Mouse (Mus musculus) stomach, embryonic 15.5 days (tissue): Measurements from ENCODE around the gene Pdgfb. TPM values are rescaled to one million over a fixed set of nuclear protein-coding genes. Genes with fewer than 3 reads are reported as not detected.

Experiments
- ATAC-seq: fragments of 200-750 bp; cut with Nextera tagmentation; 2 replicates; pipeline ENCODE4 v1.8.0; 2017; ENCODE audit warnings: low read depth, moderate number of reproducible peaks, moderate TSS enrichment; ENCODE audit not compliant: insufficient read depth, low FRiP score
- H3K27ac ChIP-seq: fragments of 300-500 bp; sonication (generic); 2 replicates; pipeline ENCODE4 v1.5.1; 2015; ENCODE audit warnings: mild to moderate bottlenecking, inconsistent platforms
- H3K27me3 ChIP-seq: fragments of 300-500 bp; sonication (generic); replicated peaks from 2 replicates; pipeline ENCODE4 v1.6.1; 2015; ENCODE audit warnings: inconsistent platforms
- H3K36me3 ChIP-seq: fragments of 300-500 bp; sonication (generic); 2 replicates; pipeline ENCODE4 v1.6.1; 2015; ENCODE audit warnings: inconsistent platforms
- H3K4me1 ChIP-seq: fragments of 300-500 bp; sonication (generic); 2 replicates; pipeline ENCODE4 v1.6.1; 2015; ENCODE audit warnings: inconsistent platforms
- H3K4me2 ChIP-seq: fragments of 300-500 bp; sonication (generic); 2 replicates; pipeline ENCODE4 v1.6.1; 2015; ENCODE audit warnings: mild to moderate bottlenecking, inconsistent platforms
- H3K4me3 ChIP-seq: fragments of 300-500 bp; sonication (generic); replicated peaks from 2 replicates; pipeline ENCODE4 v1.5.1; 2015; ENCODE audit warnings: inconsistent platforms
- H3K9ac ChIP-seq: fragments of 300-500 bp; sonication (generic); 2 replicates; pipeline ENCODE4 v1.6.1; 2015; ENCODE audit warnings: inconsistent platforms
- H3K9me3 ChIP-seq: fragments of 300-500 bp; sonication (generic); 2 replicates; pipeline ENCODE4 v1.6.1; 2016; ENCODE audit warnings: inconsistent platforms
- WGBS: fragments of 180-500 bp; shearing (Covaris S2); methylation state at CpG from one replicate; pipeline ENCODE4 v1.1.7; 2015; 5-methylcytosine and 5-hydroxymethylcytosine counted together
- polyA plus RNA-seq: library from polyadenylated mRNA; unstranded; fragments of >200 nt; fragmentation: Nextera tagmentation; extraction: Ambion mirVana; gene quantifications from 2 replicates; pipeline ENCODE4 v1.2.1, GENCODE M21; 2015

Pdgfb gene
- polyA plus RNA-seq, 1 experiment from 2014 or later = 4.7 TPM

DNA sequence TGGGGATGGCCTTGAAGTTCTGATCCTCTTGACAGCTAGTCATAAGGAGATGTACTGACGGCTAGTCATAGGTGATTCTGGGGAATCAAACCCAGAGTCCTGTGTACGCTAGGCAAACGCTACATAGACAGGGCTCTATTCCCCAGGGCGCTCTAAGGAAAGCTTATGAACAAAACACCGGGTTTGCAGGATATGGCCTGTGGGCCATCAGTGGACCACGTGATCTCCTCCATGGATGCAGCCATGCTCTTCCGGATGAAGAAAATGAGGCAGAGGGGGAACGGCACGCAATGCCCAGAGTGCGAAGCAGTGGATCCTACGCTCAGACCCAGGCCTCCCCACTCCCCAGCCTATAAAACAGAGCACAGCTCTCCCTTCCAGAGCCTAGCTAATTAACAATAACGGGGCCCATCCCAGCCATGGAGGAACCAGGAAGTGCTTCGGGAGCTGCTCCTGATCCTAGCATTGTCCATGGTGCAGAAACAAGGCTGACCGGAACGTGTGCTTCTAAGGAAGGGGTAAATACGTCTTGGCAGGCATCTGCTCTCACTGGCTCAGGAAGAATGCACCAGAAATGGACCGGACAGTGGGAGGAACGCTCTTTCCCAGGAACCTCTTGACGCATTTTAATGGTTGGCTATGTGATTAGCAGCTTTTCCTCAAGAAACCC is 36.5 kb upstream of the Pdgfb start:
- ATAC-seq = no peak
- Histone ChIP-seq H3K4me2 (no peak overlapping the region), H3K27me3 (no peaks in the 10 kb centered on the region), H3K36me3 (no peaks in the 10 kb centered on the region), H3K4me1 (peaks cover 15% of the 10 kb centered on the region), H3K27ac (peak overlapping the region; percentile 48; the same call in 1 of the 2 replicates), H3K9me3 (no peaks in the 10 kb centered on the region), H3K4me3 (no peak overlapping the region), H3K9ac (no peak overlapping the region)
- 67% methylated on average over 19 of the region's 19 CpGs for WGBS

DNA sequence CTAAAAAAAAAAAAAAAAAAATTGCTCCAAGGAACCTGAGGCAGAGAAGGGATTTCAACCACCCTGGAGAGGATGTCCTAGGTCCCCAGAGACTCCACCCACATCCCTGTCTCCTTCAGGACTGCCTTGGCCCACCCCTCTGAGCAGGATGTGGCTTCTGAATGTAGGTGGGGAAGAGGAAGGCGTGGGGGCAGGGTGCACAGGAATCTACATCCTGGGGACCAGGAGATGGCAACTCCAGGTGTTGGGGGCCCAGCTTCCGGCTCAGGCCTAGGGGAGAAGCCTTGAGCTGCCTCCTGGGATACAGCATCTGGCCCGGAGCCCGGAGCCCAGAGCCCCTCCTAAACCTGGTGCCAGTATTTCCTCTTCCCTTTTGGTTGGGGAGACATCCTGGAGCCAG is 35.3 kb upstream of the Pdgfb start:
- Histone ChIP-seq H3K36me3 (no peaks in the 10 kb centered on the region), H3K4me3 (no peak overlapping the region), H3K4me1 (peaks cover 15% of the 10 kb centered on the region), H3K9ac (no peak overlapping the region), H3K27me3 (no peaks in the 10 kb centered on the region), H3K27ac (peak overlapping the region; percentile 11; the same call in 1 of the 2 replicates), H3K4me2 (no peak overlapping the region), H3K9me3 (no peaks in the 10 kb centered on the region)
- WGBS = 56% methylated on average over 4 of the region's 4 CpGs
- no peak for ATAC-seq

DNA sequence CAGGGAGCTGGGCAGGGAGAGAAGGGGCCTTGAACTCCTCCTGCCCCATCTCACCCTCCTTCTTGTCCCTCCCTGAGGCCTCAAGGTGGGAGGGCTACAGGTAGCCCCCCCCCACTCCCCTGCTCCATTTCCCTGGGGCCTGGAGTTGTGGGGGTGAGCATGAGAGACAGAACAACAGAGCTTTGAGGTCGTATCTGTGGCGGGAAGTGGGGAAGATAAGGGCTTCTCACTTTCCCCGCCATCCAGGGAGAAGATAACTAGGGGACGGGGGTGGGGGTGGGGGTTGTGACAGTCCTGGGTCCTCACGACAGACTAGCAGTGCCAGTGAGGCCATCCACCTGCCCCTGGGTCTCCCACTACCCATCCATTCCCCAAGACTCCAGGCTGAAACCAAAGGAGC is 33.2 kb upstream of the Pdgfb start:
- H3K4me3 ChIP-seq = no peak overlapping the region
- ATAC-seq = no peak
- 25% methylated on average over 5 of the region's 5 CpGs for WGBS

DNA sequence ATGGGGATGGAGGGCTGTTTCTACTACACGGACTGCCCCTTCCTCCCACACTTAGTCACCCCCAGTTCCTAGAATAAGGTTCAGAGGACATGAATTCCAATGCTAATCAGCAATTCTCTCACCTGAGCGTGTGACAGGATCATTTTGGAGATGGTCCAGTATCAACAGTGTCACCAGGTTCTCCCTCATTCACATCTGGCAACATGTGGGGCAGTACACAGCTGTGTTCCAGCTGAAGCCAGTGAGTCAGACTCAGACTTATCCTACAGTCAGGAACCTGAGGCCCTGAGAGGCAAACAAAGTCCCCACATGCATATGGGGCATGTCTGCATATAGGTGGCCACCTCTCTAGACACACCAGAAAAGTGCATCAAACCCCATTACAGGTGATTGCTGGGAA is 32.5 kb upstream of the Pdgfb start:
- no peak for ATAC-seq
- 65% methylated on average over 2 of the region's 2 CpGs for WGBS
- Histone ChIP-seq H3K27me3 (no peaks in the 10 kb centered on the region), H3K36me3 (no peaks in the 10 kb centered on the region), H3K9me3 (no peaks in the 10 kb centered on the region), H3K4me3 (no peak overlapping the region), H3K9ac (no peak overlapping the region), H3K4me2 (no peak overlapping the region), H3K4me1 (peaks cover 11% of the 10 kb centered on the region), H3K27ac (no peak overlapping the region)

More for the DNA sequence above, 33.2 kb upstream of the Pdgfb start:
- no peaks in the 10 kb centered on the region for H3K9me3 ChIP-seq
- H3K9ac ChIP-seq = no peak overlapping the region
- no peak overlapping the region for H3K27ac ChIP-seq
- no peaks in the 10 kb centered on the region for H3K27me3 ChIP-seq
- no peaks in the 10 kb centered on the region for H3K36me3 ChIP-seq
- no peak overlapping the region for H3K4me2 ChIP-seq
- peaks cover 11% of the 10 kb centered on the region for H3K4me1 ChIP-seq

DNA sequence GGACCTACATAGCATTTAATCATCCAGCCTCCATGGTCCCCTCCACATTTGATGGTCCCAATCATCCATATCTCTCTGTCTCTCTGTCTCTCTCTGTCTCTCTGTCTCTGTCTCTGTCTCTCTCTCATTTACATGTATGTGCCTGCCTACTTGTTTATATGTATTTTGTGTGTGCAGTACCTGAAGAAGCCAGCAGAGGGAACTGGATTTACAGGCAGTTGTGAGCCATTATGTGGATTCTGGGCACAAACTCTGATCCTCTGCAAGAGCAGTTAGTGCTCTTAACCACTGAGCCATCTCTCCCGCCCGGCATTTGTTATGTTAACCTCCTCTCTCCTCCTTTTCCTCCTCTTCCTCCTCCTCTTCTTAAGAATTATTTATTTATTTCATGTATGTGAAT is 31.0 kb upstream of the Pdgfb start:
- Histone ChIP-seq H3K4me1 (peaks cover 5% of the 10 kb centered on the region; the same call in 1 of the 2 replicates), H3K27ac (no peak overlapping the region), H3K36me3 (no peaks in the 10 kb centered on the region), H3K9me3 (no peaks in the 10 kb centered on the region), H3K27me3 (no peaks in the 10 kb centered on the region), H3K9ac (no peak overlapping the region), H3K4me2 (no peak overlapping the region), H3K4me3 (no peak overlapping the region)
- 95% methylated on average over 2 of the region's 2 CpGs for WGBS
- ATAC-seq = no peak

DNA sequence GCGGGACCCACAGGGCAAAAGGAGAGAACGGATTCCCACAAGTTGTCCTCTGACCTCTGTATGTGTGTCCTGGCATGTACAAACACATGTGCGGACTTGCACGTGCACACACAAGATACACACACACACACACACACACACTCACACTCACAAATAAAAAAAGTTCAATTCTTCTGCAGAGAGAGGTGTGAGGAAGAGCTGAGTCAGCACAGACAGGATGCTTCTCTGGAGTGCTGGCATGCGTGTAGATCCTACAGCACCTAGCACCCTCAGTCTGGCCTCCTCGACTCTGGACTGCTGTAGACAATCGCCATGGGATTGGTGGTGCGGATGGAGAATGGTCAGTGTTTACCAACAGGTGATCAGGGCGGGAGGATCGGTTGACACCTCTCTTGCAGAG is 29.5 kb upstream of the Pdgfb start:
- no peak for ATAC-seq
- no peaks in the 10 kb centered on the region for H3K27me3 ChIP-seq
- H3K9ac ChIP-seq = no peak overlapping the region
- H3K4me3 ChIP-seq = no peak overlapping the region
- H3K4me2 ChIP-seq = no peak overlapping the region
- H3K36me3 ChIP-seq = no peaks in the 10 kb centered on the region
- H3K9me3 ChIP-seq = no peaks in the 10 kb centered on the region
- H3K4me1 ChIP-seq = peaks cover 5% of the 10 kb centered on the region; the same call in 1 of the 2 replicates
- 88% methylated on average over 10 of the region's 10 CpGs for WGBS
- no peak overlapping the region for H3K27ac ChIP-seq

DNA sequence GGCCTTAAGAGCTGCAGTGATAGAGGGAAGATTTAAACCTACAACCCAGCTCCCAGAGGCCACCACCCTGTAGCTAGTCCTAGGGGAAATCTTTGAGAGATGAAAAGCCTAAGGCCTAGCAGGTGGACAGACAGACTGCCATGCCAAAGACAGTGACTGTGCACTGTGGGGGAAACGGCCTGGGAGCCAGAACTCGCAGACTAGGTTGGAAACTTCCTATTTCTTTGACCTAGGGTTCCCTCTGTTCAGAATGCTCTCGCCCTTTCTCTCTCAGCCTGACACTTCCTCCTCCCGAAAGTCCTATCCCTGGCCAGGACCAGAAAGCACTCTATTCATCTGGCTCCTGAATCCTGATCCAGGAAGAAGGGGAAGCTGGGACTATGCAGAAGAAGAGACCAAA is 27.4 kb upstream of the Pdgfb start:
- Histone ChIP-seq H3K4me3 (no peak overlapping the region), H3K4me1 (no peaks in the 10 kb centered on the region), H3K9me3 (no peaks in the 10 kb centered on the region), H3K27me3 (no peaks in the 10 kb centered on the region), H3K27ac (no peak overlapping the region), H3K4me2 (no peak overlapping the region), H3K9ac (no peak overlapping the region), H3K36me3 (no peaks in the 10 kb centered on the region)
- no peak for ATAC-seq
- WGBS = 58% methylated on average over 4 of the region's 4 CpGs

DNA sequence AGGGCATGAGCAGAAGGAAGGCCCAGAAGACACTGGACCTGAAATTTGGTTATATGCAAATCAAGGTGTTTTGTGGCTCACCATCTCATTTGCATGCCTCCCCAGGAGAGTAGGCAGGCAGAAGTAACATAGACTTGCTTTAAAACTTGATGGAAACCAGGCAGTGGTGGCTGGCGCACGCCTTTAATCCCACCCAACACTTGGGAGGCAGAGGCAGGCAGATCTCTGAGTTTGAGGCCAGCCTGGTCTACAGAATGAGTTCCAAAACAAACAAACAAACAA is 23.3 kb upstream of the Pdgfb start:
- Histone ChIP-seq H3K9me3 (no peaks in the 10 kb centered on the region), H3K9ac (no peak overlapping the region), H3K36me3 (no peaks in the 10 kb centered on the region), H3K4me3 (no peak overlapping the region), H3K4me1 (no peaks in the 10 kb centered on the region), H3K27ac (no peak overlapping the region), H3K27me3 (no peaks in the 10 kb centered on the region), H3K4me2 (no peak overlapping the region)
- WGBS = 97% methylated on average over 2 of the region's 2 CpGs
- ATAC-seq = no peak

DNA sequence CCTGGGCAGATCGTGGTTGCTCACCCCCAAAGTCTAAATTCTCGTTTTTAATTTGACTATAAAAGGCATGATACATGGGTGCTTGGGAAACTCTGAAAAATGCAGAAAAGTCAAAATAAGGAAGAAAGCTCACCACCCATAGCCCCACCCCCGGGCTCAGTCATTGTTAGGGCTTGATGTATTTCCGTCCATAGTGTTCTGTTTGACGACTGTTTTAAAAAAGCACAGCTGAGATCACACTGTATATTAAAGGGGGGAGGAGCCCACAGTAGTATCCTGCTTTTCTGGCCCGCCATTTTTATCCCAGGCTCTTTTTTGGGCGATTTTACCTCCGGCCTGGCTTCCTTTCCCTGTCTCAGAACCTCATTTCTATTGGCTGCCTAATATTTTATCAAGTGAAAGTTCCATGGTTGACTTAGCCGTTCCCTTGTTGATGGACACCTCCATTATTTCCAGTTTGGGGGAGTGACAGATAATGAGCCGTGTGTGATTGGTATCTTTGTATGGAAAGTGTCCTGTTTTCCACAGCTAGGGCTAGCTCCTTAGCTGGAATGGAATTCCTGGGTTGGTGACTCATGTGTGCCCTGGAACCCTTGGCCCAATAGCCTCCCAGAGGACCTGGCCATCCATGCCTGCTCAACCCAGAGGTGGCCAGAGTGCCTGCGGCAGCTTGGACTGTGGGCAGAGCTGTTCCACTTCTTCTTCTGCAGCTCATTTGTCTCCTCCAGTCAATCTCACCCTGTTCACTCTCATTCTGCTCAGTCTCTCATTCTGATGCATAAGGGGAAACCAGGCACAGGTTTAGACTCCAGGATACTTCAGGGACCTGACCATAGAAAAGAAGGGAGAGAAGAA is 22.7 kb upstream of the Pdgfb start:
- no peaks in the 10 kb centered on the region for H3K9me3 ChIP-seq
- no peaks in the 10 kb centered on the region for H3K27me3 ChIP-seq
- no peak overlapping the region for H3K9ac ChIP-seq
- 71% methylated on average over 11 of the region's 11 CpGs for WGBS
- H3K36me3 ChIP-seq = no peaks in the 10 kb centered on the region
- no peak overlapping the region for H3K4me3 ChIP-seq
- no peak for ATAC-seq
- H3K27ac ChIP-seq = no peak overlapping the region
- no peak overlapping the region for H3K4me2 ChIP-seq
- H3K4me1 ChIP-seq = no peaks in the 10 kb centered on the region

DNA sequence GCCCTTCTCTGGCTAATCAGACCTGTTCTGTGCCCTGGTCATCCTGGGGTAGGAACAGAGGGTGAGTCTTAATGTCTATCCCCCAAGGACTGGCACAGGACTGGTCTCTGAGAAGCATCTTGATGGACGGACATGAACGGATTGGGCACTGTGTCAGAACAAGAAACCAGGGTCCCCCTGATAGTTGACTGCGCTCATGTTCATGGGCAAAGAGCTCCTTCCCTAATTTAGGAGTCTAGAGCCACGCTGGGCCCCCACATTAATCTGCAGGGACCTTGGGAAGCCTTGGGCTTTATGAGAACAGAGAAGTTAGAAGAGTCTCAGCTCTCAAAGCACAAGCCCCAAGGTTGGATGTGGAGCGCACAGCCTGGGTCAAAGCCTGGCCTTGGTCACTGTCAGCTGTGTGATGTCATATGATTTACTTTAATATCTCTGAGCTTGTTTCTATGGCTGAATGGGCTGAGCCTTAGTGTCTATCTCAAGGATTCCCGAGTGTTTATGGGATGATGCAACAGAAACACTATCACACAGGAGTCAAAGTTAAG is 20.6 kb upstream of the Pdgfb start:
- WGBS = 82% methylated on average over 6 of the region's 6 CpGs
- H3K36me3 ChIP-seq = no peaks in the 10 kb centered on the region
- H3K4me2 ChIP-seq = no peak overlapping the region
- H3K4me1 ChIP-seq = no peaks in the 10 kb centered on the region
- no peak overlapping the region for H3K4me3 ChIP-seq
- H3K27ac ChIP-seq = no peak overlapping the region
- H3K9me3 ChIP-seq = no peaks in the 10 kb centered on the region
- no peaks in the 10 kb centered on the region for H3K27me3 ChIP-seq
- no peak overlapping the region for H3K9ac ChIP-seq
- no peak for ATAC-seq

DNA sequence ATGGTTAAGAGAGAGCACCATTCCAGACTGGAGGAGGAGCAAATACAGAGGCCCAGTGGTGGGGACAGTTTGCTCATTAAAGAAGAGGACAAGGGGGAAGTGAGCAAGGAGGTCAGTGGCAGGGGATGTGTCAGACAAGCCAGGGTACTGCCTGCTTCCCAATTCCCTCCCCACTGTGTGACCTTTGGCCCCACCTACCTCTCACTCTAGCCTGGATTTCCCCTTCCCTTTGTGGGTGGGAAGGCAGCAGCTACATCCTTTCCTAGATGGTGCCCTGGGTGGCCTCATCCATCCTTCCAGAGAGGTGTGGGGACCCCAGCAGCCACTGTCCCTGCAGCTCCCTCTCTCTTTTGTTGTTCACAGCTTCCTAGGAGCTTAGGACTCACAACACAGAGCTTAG is 20.1 kb upstream of the Pdgfb start:
- no peaks in the 10 kb centered on the region for H3K27me3 ChIP-seq
- H3K27ac ChIP-seq = no peak overlapping the region
- H3K4me1 ChIP-seq = no peaks in the 10 kb centered on the region
- H3K9me3 ChIP-seq = no peaks in the 10 kb centered on the region
- H3K4me2 ChIP-seq = no peak overlapping the region
- H3K4me3 ChIP-seq = no peak overlapping the region
- no peak overlapping the region for H3K9ac ChIP-seq
- no peaks in the 10 kb centered on the region for H3K36me3 ChIP-seq
- ATAC-seq = no peak

DNA sequence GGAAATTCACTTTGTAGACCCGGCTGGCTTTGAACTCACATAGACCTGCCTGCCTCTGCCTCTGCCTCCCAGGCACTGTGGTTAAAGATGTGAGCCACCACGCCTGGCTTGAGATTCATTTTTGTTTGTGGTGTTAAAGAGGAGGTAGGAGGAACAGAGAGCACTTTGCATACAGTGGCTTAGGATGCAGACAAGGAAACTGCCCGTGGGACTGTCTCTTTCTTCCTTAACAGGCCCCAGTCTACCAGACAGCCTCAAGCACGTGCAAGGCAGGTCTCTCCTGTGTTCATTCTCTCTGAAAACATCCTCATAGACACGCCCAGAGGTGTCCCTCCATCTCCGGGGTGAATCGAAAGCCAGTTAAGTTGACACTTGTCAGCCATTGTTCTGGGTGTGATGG is 19.6 kb upstream of the Pdgfb start:
- H3K27ac ChIP-seq = no peak overlapping the region
- H3K9me3 ChIP-seq = no peaks in the 10 kb centered on the region
- H3K4me2 ChIP-seq = no peak overlapping the region
- no peaks in the 10 kb centered on the region for H3K27me3 ChIP-seq
- no peaks in the 10 kb centered on the region for H3K4me1 ChIP-seq
- ATAC-seq = no peak
- no peaks in the 10 kb centered on the region for H3K36me3 ChIP-seq
- H3K9ac ChIP-seq = no peak overlapping the region
- 67% methylated on average over 7 of the region's 7 CpGs for WGBS
- H3K4me3 ChIP-seq = no peak overlapping the region
